In the genomic region with DNA sequence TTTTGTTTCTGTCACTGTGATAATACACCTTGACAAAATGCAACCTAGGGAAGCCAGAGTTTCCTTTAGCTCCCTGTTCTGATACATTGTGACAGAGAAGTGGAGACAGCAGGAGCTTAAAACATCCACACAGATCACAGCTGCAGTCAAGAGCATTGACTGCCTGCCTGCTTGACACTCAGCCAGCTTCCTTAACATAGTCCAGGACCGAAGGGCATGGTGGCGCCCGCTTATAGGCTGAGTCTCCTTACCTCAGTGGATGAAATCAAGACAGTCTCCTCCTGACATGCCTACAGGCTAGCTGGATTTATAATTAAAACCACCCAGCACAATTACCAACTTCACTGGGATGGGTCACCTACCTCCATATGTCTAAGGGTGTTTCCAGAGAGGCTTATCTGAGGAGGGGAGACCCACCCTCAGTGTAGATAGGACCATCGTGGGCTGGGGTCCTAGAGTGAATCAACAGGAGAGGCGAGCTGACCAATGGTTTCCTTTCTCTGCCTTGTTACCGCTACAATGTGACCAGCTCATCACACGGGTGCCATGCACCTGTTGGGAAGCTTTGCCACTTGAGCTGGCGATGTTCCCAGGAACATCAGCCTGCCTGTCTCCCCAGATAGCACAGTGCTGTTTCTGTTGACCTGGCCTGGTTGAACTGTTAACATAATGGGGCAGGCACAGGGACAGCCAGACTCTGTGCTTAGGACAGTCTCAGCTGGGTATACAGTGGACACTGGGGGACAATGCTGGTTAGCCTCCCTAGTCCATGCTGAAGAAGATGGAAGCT, we compare ENCODE assay signal across 13 mouse cellular contexts.
DNase-seq lines count a peak whose midpoint lies in the region; ATAC-seq and TF ChIP-seq lines count a peak whose summit lies in the region.
"Had no signal": no experiment of that assay in that cellular context is flagged by ENCODE, and none has a peak within 500 bp of the region (broad histone marks: within the 10 kb centered on the region; RNA-seq: fewer than 3 reads in every experiment).

No protein-coding gene starts in this region.

- H3K4me3 ChIP-seq in heart, embryonic 10.5 days = no peak overlapping the region
- peak overlapping the region; percentile 32 for H3K4me3 ChIP-seq in gastrocnemius, adult 2 months
- H3K4me3 ChIP-seq in heart, embryonic 14.5 days (ENCODE audit: control insufficient read depth in 1 of 2, insufficient read depth in 1 of 2, low read depth in 1 of 2, low read length in 2 of 2) = no peak overlapping the region
- H3K4me3 ChIP-seq in liver, embryonic 12.5 days = no peak overlapping the region
- H3K4me3 ChIP-seq: liver, embryonic 15.5 days; megakaryocyte, embryonic 14.5 days had no signal

- intact Hi-C loops in gastrocnemius, adult 2 months (cut with DNase I) = no loop called here

- WGBS in heart, embryonic 10.5 days = 67% methylated on average over 8 of the region's 8 CpGs
- 30% methylated on average over 8 of the region's 8 CpGs for WGBS in heart, embryonic 14.5 days
- 68% methylated on average over 8 of the region's 8 CpGs for WGBS in liver, embryonic 12.5 days (ENCODE audit: insufficient replicate concordance)

- DNase-seq in heart, adult 11 months = peak; percentile 94
- no peak for DNase-seq in heart, embryonic 10.5 days (ENCODE audit: low spot score)
- peak; percentile 84 for DNase-seq in gastrocnemius, adult 2 months
- no peak for DNase-seq in adrenal gland, adult 18-20 months (ENCODE audit: low spot score in 2 of 2)
- DNase-seq: cerebellum, adult 8-10 months; layer of hippocampus, postnatal 36 days had no signal

- no peak overlapping the region for H3K27ac ChIP-seq in heart, embryonic 10.5 days
- H3K27ac ChIP-seq in gastrocnemius, adult 2 months = peak overlapping the region; percentile 82
- H3K27ac ChIP-seq in heart, embryonic 14.5 days (replicated peaks in 1 of 2; ENCODE audit: control insufficient read depth in 1 of 2, insufficient read depth in 1 of 2, low read depth in 2 of 2, low read length in 2 of 2) = peak overlapping the region in 1 of 2 experiments; percentile 12; a peak in 1 of 4 replicates
- H3K27ac ChIP-seq in liver, embryonic 12.5 days = no peak overlapping the region
- H3K27ac ChIP-seq: kidney, postnatal 0 days; liver, embryonic 15.5 days had no signal

- ATAC-seq in heart, embryonic 14.5 days (ENCODE audit: insufficient number of reproducible peaks, insufficient read depth, low FRiP score, low read depth) = peak; percentile 66
- ATAC-seq in megakaryocyte progenitor cell, adult 5-6 weeks (replicated peaks; ENCODE audit: poor library complexity) = 0 out of 2 replicates have a peak, but pooled peaks have one; percentile 11
- no peak for ATAC-seq in liver, embryonic 12.5 days
- no peak for ATAC-seq in activated CD4-positive, CD25-positive, alpha-beta regulatory T cell, adult 4 months

- H3K9ac ChIP-seq in heart, embryonic 14.5 days (ENCODE audit: low read length) = no peak overlapping the region
- no peak overlapping the region for H3K9ac ChIP-seq in liver, embryonic 12.5 days
- H3K9ac ChIP-seq: liver, embryonic 15.5 days had no signal

- H3K4me1 ChIP-seq in heart, embryonic 10.5 days = peaks cover 27% of the 10 kb centered on the region
- peaks cover 22 to 32% of the 10 kb centered on the region in 2 experiments for H3K4me1 ChIP-seq in heart, embryonic 14.5 days (ENCODE audit: control insufficient read depth in 2 of 2, insufficient read depth in 2 of 2, low read length in 2 of 2)
- H3K4me1 ChIP-seq in liver, embryonic 12.5 days = no peaks in the 10 kb centered on the region
- H3K4me1 ChIP-seq: liver, embryonic 15.5 days; megakaryocyte, embryonic 14.5 days had no signal

- H3K27me3 ChIP-seq in heart, embryonic 10.5 days (ENCODE audit: insufficient read depth, poor library complexity, severe bottlenecking) = no peaks in the 10 kb centered on the region
- H3K27me3 ChIP-seq in heart, embryonic 14.5 days (ENCODE audit: control insufficient read depth, insufficient read depth, low read length) = no peaks in the 10 kb centered on the region
- H3K27me3 ChIP-seq in liver, embryonic 12.5 days (replicated peaks) = no peaks in the 10 kb centered on the region
- H3K27me3 ChIP-seq: liver, embryonic 15.5 days had no signal

- H3K9me3 ChIP-seq in heart, embryonic 10.5 days = no peaks in the 10 kb centered on the region
- H3K9me3 ChIP-seq in heart, embryonic 14.5 days (ENCODE audit: control insufficient read depth, low read length) = no peaks in the 10 kb centered on the region
- H3K9me3 ChIP-seq in liver, embryonic 12.5 days (replicated peaks) = no peaks in the 10 kb centered on the region
- H3K9me3 ChIP-seq: liver, embryonic 15.5 days had no signal

- no peak for TF ChIP-seq CTCF in gastrocnemius, adult 2 months (IDR thresholded peaks at IDR 0.05)

- H3K36me3 ChIP-seq in heart, embryonic 10.5 days = no peaks in the 10 kb centered on the region
- no peaks in the 10 kb centered on the region for H3K36me3 ChIP-seq in heart, embryonic 14.5 days (ENCODE audit: control insufficient read depth, insufficient read depth, low read length)
- H3K36me3 ChIP-seq in liver, embryonic 12.5 days = no peaks in the 10 kb centered on the region
- H3K36me3 ChIP-seq: liver, embryonic 15.5 days had no signal

- peak overlapping the region; percentile 13 for H3K4me2 ChIP-seq in heart, embryonic 14.5 days (ENCODE audit: low read length)
- H3K4me2 ChIP-seq in liver, embryonic 12.5 days = no peak overlapping the region
- H3K4me2 ChIP-seq: liver, embryonic 15.5 days had no signal

Comparison
In these comparisons a context has a peak if more than half of its experiments do, and no peak if none do; other contexts are left out.
1. DNase-seq: peak in heart, adult 11 months (single experiment) and gastrocnemius, adult 2 months (single experiment); none in heart, embryonic 10.5 days (single experiment) and adrenal gland, adult 18-20 months (0 of 2).
2. ATAC-seq: peak in heart, embryonic 14.5 days (single experiment) and megakaryocyte progenitor cell, adult 5-6 weeks (single experiment); none in liver, embryonic 12.5 days (single experiment) and activated CD4-positive, CD25-positive, alpha-beta regulatory T cell, adult 4 months (single experiment).